Mouse (Mus musculus): Measurements from ENCODE around the gene Nabp1. TPM values are rescaled to one million over a fixed set of nuclear protein-coding genes. Genes with fewer than 3 reads are reported as not detected.

Nabp1 gene
- polyA plus RNA-seq, 1 experiment from 2014 or later: 11.4 TPM

GRCm38 (mm10) chr1:51513059-51513713 lies 35.0 kb upstream of the Nabp1 start:
- H3K4me1 ChIP-seq (replicated peaks; ENCODE audit: control insufficient read depth, insufficient read depth, low read length): no peaks in the 10 kb centered on the region
- H3K9ac ChIP-seq (ENCODE audit: low read length): no peak overlapping the region
- H3K36me3 ChIP-seq (ENCODE audit: control insufficient read depth, insufficient read depth, low read length): no peaks in the 10 kb centered on the region
- 86% methylated on average over 7 of the region's 7 CpGs for WGBS
- H3K4me3 ChIP-seq (ENCODE audit: low read depth, low read length): no peak overlapping the region
- DNase-seq (ENCODE audit: low spot score) (no peak), ATAC-seq (replicated peaks; ENCODE audit: low FRiP score, low TSS enrichment, low read depth) (no peak)
- H3K27ac ChIP-seq (ENCODE audit: low read depth): no peak overlapping the region
- H3K9me3 ChIP-seq (ENCODE audit: control insufficient read depth, low read length): no peaks in the 10 kb centered on the region
- H3K4me2 ChIP-seq (ENCODE audit: low read length): no peak overlapping the region
- H3K27me3 ChIP-seq (replicated peaks; ENCODE audit: control insufficient read depth, insufficient read depth, low read length): no peaks in the 10 kb centered on the region

- Histone ChIP-seq H3K4me2 (ENCODE audit: low read length) (no peak overlapping the region), H3K36me3 (ENCODE audit: control insufficient read depth, insufficient read depth, low read length) (no peaks in the 10 kb centered on the region), H3K9ac (ENCODE audit: low read length) (no peak overlapping the region), H3K9me3 (ENCODE audit: control insufficient read depth, low read length) (no peaks in the 10 kb centered on the region), H3K27ac (ENCODE audit: low read depth) (no peak overlapping the region), H3K4me1 (replicated peaks; ENCODE audit: control insufficient read depth, insufficient read depth, low read length) (no peaks in the 10 kb centered on the region), H3K4me3 (ENCODE audit: low read depth, low read length) (no peak overlapping the region), H3K27me3 (replicated peaks; ENCODE audit: control insufficient read depth, insufficient read depth, low read length) (no peaks in the 10 kb centered on the region)
- ATAC-seq (replicated peaks; ENCODE audit: low FRiP score, low TSS enrichment, low read depth) (no peak), DNase-seq (ENCODE audit: low spot score) (no peak)
- WGBS: 83% methylated on average over 2 of the region's 2 CpGs
Observed at GRCm38 (mm10) chr1:51512326-51512725, 34.1 kb upstream of the Nabp1 start.

GRCm38 (mm10) chr1:51509776-51510175 lies 31.6 kb upstream of the Nabp1 start:
- Histone ChIP-seq H3K9me3 (ENCODE audit: control insufficient read depth, low read length) (no peaks in the 10 kb centered on the region), H3K4me1 (replicated peaks; ENCODE audit: control insufficient read depth, insufficient read depth, low read length) (no peaks in the 10 kb centered on the region), H3K36me3 (ENCODE audit: control insufficient read depth, insufficient read depth, low read length) (no peaks in the 10 kb centered on the region), H3K4me2 (ENCODE audit: low read length) (no peak overlapping the region), H3K27ac (ENCODE audit: low read depth) (peak overlapping the region; percentile 22), H3K9ac (ENCODE audit: low read length) (no peak overlapping the region), H3K27me3 (replicated peaks; ENCODE audit: control insufficient read depth, insufficient read depth, low read length) (no peaks in the 10 kb centered on the region), H3K4me3 (ENCODE audit: low read depth, low read length) (no peak overlapping the region)
- whole genome bisulfite sequencing: 45% methylated on average over 8 of the region's 8 CpGs
- ATAC-seq (replicated peaks; ENCODE audit: low FRiP score, low TSS enrichment, low read depth) (no peak), DNase-seq (ENCODE audit: low spot score) (no peak)

- no peaks in the 10 kb centered on the region for H3K27me3 ChIP-seq (replicated peaks; ENCODE audit: control insufficient read depth, insufficient read depth, low read length)
- 5% methylated on average over 7 of the region's 7 CpGs for WGBS
- H3K27ac ChIP-seq (ENCODE audit: low read depth): peak overlapping the region; percentile 22
- H3K4me3 ChIP-seq (ENCODE audit: low read depth, low read length): no peak overlapping the region
- H3K4me1 ChIP-seq (replicated peaks; ENCODE audit: control insufficient read depth, insufficient read depth, low read length): no peaks in the 10 kb centered on the region
- no peaks in the 10 kb centered on the region for H3K36me3 ChIP-seq (ENCODE audit: control insufficient read depth, insufficient read depth, low read length)
- DNase-seq (ENCODE audit: low spot score): peak; percentile 62
- H3K4me2 ChIP-seq (ENCODE audit: low read length): no peak overlapping the region
- H3K9me3 ChIP-seq (ENCODE audit: control insufficient read depth, low read length): no peaks in the 10 kb centered on the region
- H3K9ac ChIP-seq (ENCODE audit: low read length): no peak overlapping the region
- peak; percentile 96 for ATAC-seq (replicated peaks; ENCODE audit: low FRiP score, low TSS enrichment, low read depth)
Observed at GRCm38 (mm10) chr1:51509083-51509482, 30.9 kb upstream of the Nabp1 start.

- DNase-seq (ENCODE audit: low spot score) (no peak), ATAC-seq (replicated peaks; ENCODE audit: low FRiP score, low TSS enrichment, low read depth) (peak; percentile 59)
- Histone ChIP-seq H3K27me3 (replicated peaks; ENCODE audit: control insufficient read depth, insufficient read depth, low read length) (no peaks in the 10 kb centered on the region), H3K36me3 (ENCODE audit: control insufficient read depth, insufficient read depth, low read length) (no peaks in the 10 kb centered on the region), H3K9ac (ENCODE audit: low read length) (no peak overlapping the region), H3K27ac (ENCODE audit: low read depth) (peak overlapping the region; percentile 38; the same call in 1 of the 2 replicates), H3K9me3 (ENCODE audit: control insufficient read depth, low read length) (no peaks in the 10 kb centered on the region), H3K4me3 (ENCODE audit: low read depth, low read length) (no peak overlapping the region), H3K4me2 (ENCODE audit: low read length) (no peak overlapping the region), H3K4me1 (replicated peaks; ENCODE audit: control insufficient read depth, insufficient read depth, low read length) (no peaks in the 10 kb centered on the region)
- 58% methylated on average over 3 of the region's 3 CpGs for WGBS
Observed at GRCm38 (mm10) chr1:51508543-51508942, 30.3 kb upstream of the Nabp1 start.

- Histone ChIP-seq H3K36me3 (ENCODE audit: control insufficient read depth, insufficient read depth, low read length) (no peaks in the 10 kb centered on the region), H3K27ac (ENCODE audit: low read depth) (no peak overlapping the region), H3K4me1 (replicated peaks; ENCODE audit: control insufficient read depth, insufficient read depth, low read length) (no peaks in the 10 kb centered on the region), H3K9ac (ENCODE audit: low read length) (no peak overlapping the region), H3K4me2 (ENCODE audit: low read length) (no peak overlapping the region), H3K27me3 (replicated peaks; ENCODE audit: control insufficient read depth, insufficient read depth, low read length) (no peaks in the 10 kb centered on the region), H3K9me3 (ENCODE audit: control insufficient read depth, low read length) (no peaks in the 10 kb centered on the region), H3K4me3 (ENCODE audit: low read depth, low read length) (no peak overlapping the region)
- WGBS: 85% methylated on average over 5 of the region's 5 CpGs
- no peak for ATAC-seq (replicated peaks; ENCODE audit: low FRiP score, low TSS enrichment, low read depth)
- no peak for DNase-seq (ENCODE audit: low spot score)
Observed at GRCm38 (mm10) chr1:51507436-51507835, 29.2 kb upstream of the Nabp1 start.

- H3K36me3 ChIP-seq (ENCODE audit: control insufficient read depth, insufficient read depth, low read length): no peaks in the 10 kb centered on the region
- H3K4me3 ChIP-seq (ENCODE audit: low read depth, low read length): no peak overlapping the region
- H3K4me2 ChIP-seq (ENCODE audit: low read length): no peak overlapping the region
- H3K9me3 ChIP-seq (ENCODE audit: control insufficient read depth, low read length): no peaks in the 10 kb centered on the region
- H3K27ac ChIP-seq (ENCODE audit: low read depth): no peak overlapping the region
- no peak overlapping the region for H3K9ac ChIP-seq (ENCODE audit: low read length)
- no peaks in the 10 kb centered on the region for H3K27me3 ChIP-seq (replicated peaks; ENCODE audit: control insufficient read depth, insufficient read depth, low read length)
- H3K4me1 ChIP-seq (replicated peaks; ENCODE audit: control insufficient read depth, insufficient read depth, low read length): no peaks in the 10 kb centered on the region
- whole genome bisulfite sequencing: 60% methylated on average over 4 of the region's 4 CpGs
- DNase-seq (ENCODE audit: low spot score): no peak
- ATAC-seq (replicated peaks; ENCODE audit: low FRiP score, low TSS enrichment, low read depth): no peak
Observed at GRCm38 (mm10) chr1:51506236-51506635, 28.0 kb upstream of the Nabp1 start.

- H3K4me3 ChIP-seq (ENCODE audit: low read depth, low read length): no peak overlapping the region
- no peak for ATAC-seq (replicated peaks; ENCODE audit: low FRiP score, low TSS enrichment, low read depth)
- no peaks in the 10 kb centered on the region for H3K9me3 ChIP-seq (ENCODE audit: control insufficient read depth, low read length)
Observed at GRCm38 (mm10) chr1:51505632-51506031, 27.4 kb upstream of the Nabp1 start.

GRCm38 (mm10) chr1:51503055-51503454 lies 24.8 kb upstream of the Nabp1 start:
- Histone ChIP-seq H3K4me2 (ENCODE audit: low read length) (no peak overlapping the region), H3K9me3 (ENCODE audit: control insufficient read depth, low read length) (no peaks in the 10 kb centered on the region), H3K4me3 (ENCODE audit: low read depth, low read length) (no peak overlapping the region), H3K27ac (ENCODE audit: low read depth) (no peak overlapping the region), H3K27me3 (replicated peaks; ENCODE audit: control insufficient read depth, insufficient read depth, low read length) (no peaks in the 10 kb centered on the region), H3K36me3 (ENCODE audit: control insufficient read depth, insufficient read depth, low read length) (no peaks in the 10 kb centered on the region), H3K4me1 (replicated peaks; ENCODE audit: control insufficient read depth, insufficient read depth, low read length) (no peaks in the 10 kb centered on the region), H3K9ac (ENCODE audit: low read length) (no peak overlapping the region)
- WGBS: 62% methylated on average over 2 of the region's 2 CpGs
- DNase-seq (ENCODE audit: low spot score): no peak
- ATAC-seq (replicated peaks; ENCODE audit: low FRiP score, low TSS enrichment, low read depth): no peak

More at GRCm38 (mm10) chr1:51505632-51506031, 27.4 kb upstream of the Nabp1 start:
- H3K27ac ChIP-seq (ENCODE audit: low read depth): no peak overlapping the region
- no peak overlapping the region for H3K9ac ChIP-seq (ENCODE audit: low read length)
- H3K4me1 ChIP-seq (replicated peaks; ENCODE audit: control insufficient read depth, insufficient read depth, low read length): no peaks in the 10 kb centered on the region
- no peak overlapping the region for H3K4me2 ChIP-seq (ENCODE audit: low read length)
- H3K27me3 ChIP-seq (replicated peaks; ENCODE audit: control insufficient read depth, insufficient read depth, low read length): no peaks in the 10 kb centered on the region
- 74% methylated on average over 1 of the region's 1 CpGs for WGBS
- no peak for DNase-seq (ENCODE audit: low spot score)
- H3K36me3 ChIP-seq (ENCODE audit: control insufficient read depth, insufficient read depth, low read length): no peaks in the 10 kb centered on the region

Data from intestine, embryonic 14.5 days (tissue).